In genomic region chr9:123259461-123259895, GRCm38 (mm10) we compare ENCODE assay signal across 8 mouse cellular contexts. TPM values are rescaled to one million over a fixed set of nuclear protein-coding genes. Genes with fewer than 3 reads are reported as not detected.
A peak's percentile ranks its signal among the peaks of the same experiment; 100 is the strongest.
DNase-seq lines count a peak whose midpoint lies in the region; ATAC-seq and TF ChIP-seq lines count a peak whose summit lies in the region.

No protein-coding gene starts in this region.

- peak; percentile 95 for TF ChIP-seq CTCF in C2C12 (IDR thresholded peaks at IDR 0.05; ENCODE audit: control insufficient read depth, insufficient read depth, insufficient read length)
- peak; percentile 65 for TF ChIP-seq CTCF in ES-Bruce4 (IDR thresholded peaks at IDR 0.05; ENCODE audit: low read depth, low read length)
- TF ChIP-seq CTCF in small intestine, adult 2 months (IDR thresholded peaks at IDR 0.05; ENCODE audit: extremely low read depth, insufficient read length, insufficient replicate concordance, low read depth, low read length), result peak; percentile 60

- peak overlapping the region; percentile 56 for H3ac ChIP-seq in C2C12 (ENCODE audit: control insufficient read depth, insufficient read length, low read depth)

- H3K4me1 ChIP-seq in ES-Bruce4 (ENCODE audit: control insufficient read depth, insufficient read depth, low read length), result peaks cover 2% of the 10 kb centered on the region
- H3K4me1 ChIP-seq in heart, embryonic 13.5 days, result peaks cover 10% of the 10 kb centered on the region
- H3K4me1 ChIP-seq in kidney, embryonic 16.5 days (ENCODE audit: insufficient read depth, low read length), result peaks cover 8% of the 10 kb centered on the region; the same call in 1 of the 2 replicates
- no peaks in the 10 kb centered on the region for H3K4me1 ChIP-seq in small intestine, adult 2 months (ENCODE audit: control insufficient read depth, insufficient read depth, insufficient read length, low read length)

- H3K27ac ChIP-seq in ES-Bruce4 (ENCODE audit: insufficient read depth, low read length), result no peak overlapping the region
- H3K27ac ChIP-seq in heart, embryonic 13.5 days (replicated peaks), result no peak overlapping the region
- no peak overlapping the region for H3K27ac ChIP-seq in kidney, embryonic 16.5 days (ENCODE audit: low read length)
- H3K27ac ChIP-seq in small intestine, adult 2 months (ENCODE audit: insufficient read depth, low read depth, low read length), result no peak overlapping the region

- H3K27me3 ChIP-seq in C2C12 (ENCODE audit: control insufficient read depth, insufficient read depth, insufficient read length), result no peaks in the 10 kb centered on the region
- no peaks in the 10 kb centered on the region; the same call in 1 of the 2 replicates for H3K27me3 ChIP-seq in ES-Bruce4 (ENCODE audit: control insufficient read depth, insufficient read depth, low read length, poor library complexity, severe bottlenecking)
- H3K27me3 ChIP-seq in heart, embryonic 13.5 days (replicated peaks), result peaks cover 69% of the 10 kb centered on the region
- peaks cover 6% of the 10 kb centered on the region for H3K27me3 ChIP-seq in kidney, embryonic 16.5 days (ENCODE audit: insufficient read depth, low read length)
- H3K27me3 ChIP-seq in small intestine, adult 2 months (ENCODE audit: control insufficient read depth, insufficient read depth, low read length), result peaks cover 7% of the 10 kb centered on the region

- ATAC-seq in heart, embryonic 13.5 days (ENCODE audit: extremely low read depth, insufficient number of reproducible peaks, low FRiP score, low TSS enrichment), result no peak
- ATAC-seq in kidney, embryonic 16.5 days (ENCODE audit: low FRiP score, low TSS enrichment), result peak; percentile 32; the same call in 1 of the 2 replicates

- no peaks in the 10 kb centered on the region for H3K36me3 ChIP-seq in C2C12 (ENCODE audit: control insufficient read depth, insufficient read depth)
- H3K36me3 ChIP-seq in ES-Bruce4 (ENCODE audit: control insufficient read depth, insufficient read depth, low read length, poor library complexity, severe bottlenecking), result no peaks in the 10 kb centered on the region
- H3K36me3 ChIP-seq in heart, embryonic 13.5 days, result no peaks in the 10 kb centered on the region
- no peaks in the 10 kb centered on the region for H3K36me3 ChIP-seq in kidney, embryonic 16.5 days (ENCODE audit: insufficient read depth, low read length)
- no peaks in the 10 kb centered on the region for H3K36me3 ChIP-seq in small intestine, adult 2 months (ENCODE audit: control insufficient read depth, insufficient read depth, low read length)

- peak; percentile 88 to 90 for DNase-seq in cerebellum, postnatal 25 days
- peak; percentile 90 for DNase-seq in lung, postnatal 4 days
- DNase-seq in ovary, adult 18-20 months (ENCODE audit: low spot score), result no peak

- H3K4me3 ChIP-seq in C2C12 (ENCODE audit: insufficient read depth, poor library complexity, severe bottlenecking), result peak overlapping the region; percentile 44
- H3K4me3 ChIP-seq in ES-Bruce4 (ENCODE audit: low read depth, low read length), result peak overlapping the region; percentile 56
- peak overlapping the region; percentile 64 for H3K4me3 ChIP-seq in heart, embryonic 13.5 days
- peak overlapping the region; percentile 69 for H3K4me3 ChIP-seq in kidney, embryonic 16.5 days (ENCODE audit: low read length)
- H3K4me3 ChIP-seq in small intestine, adult 2 months (ENCODE audit: low read depth, low read length), result peak overlapping the region; percentile 75

- H3K4me2 ChIP-seq in heart, embryonic 13.5 days, result peak overlapping the region; percentile 98
- H3K4me2 ChIP-seq in kidney, embryonic 16.5 days (replicated peaks; ENCODE audit: low read depth, low read length), result peak overlapping the region; percentile 96

- TF ChIP-seq EP300 in ES-Bruce4 (IDR thresholded peaks at IDR 0.05; ENCODE audit: insufficient read depth, low read depth, low read length), result no peak

- under 1% methylated on average over 44 of the region's 45 CpGs for WGBS in heart, embryonic 13.5 days
- WGBS in kidney, embryonic 16.5 days, result under 1% methylated on average over 43 of the region's 45 CpGs
- WGBS in small intestine, adult 2 months, result 1% methylated on average over 45 of the region's 45 CpGs

- H3K9me3 ChIP-seq in ES-Bruce4 (replicated peaks; ENCODE audit: control insufficient read depth, insufficient read depth, low read length, poor library complexity, severe bottlenecking), result no peaks in the 10 kb centered on the region
- H3K9me3 ChIP-seq in heart, embryonic 13.5 days, result no peaks in the 10 kb centered on the region
- no peaks in the 10 kb centered on the region for H3K9me3 ChIP-seq in kidney, embryonic 16.5 days (ENCODE audit: low read length)

- H3K79me2 ChIP-seq in C2C12 (ENCODE audit: control insufficient read depth, insufficient read depth), result no peaks in the 10 kb centered on the region

- no peak for TF ChIP-seq POLR2A in ES-Bruce4 (IDR thresholded peaks at IDR 0.05; ENCODE audit: insufficient read depth, low read length)
- TF ChIP-seq POLR2A in small intestine, adult 2 months (IDR thresholded peaks at IDR 0.05; ENCODE audit: low read depth, low read length), result no peak

- H3K79me3 ChIP-seq in C2C12 (ENCODE audit: low read depth), result no peaks in the 10 kb centered on the region

- H3K9ac ChIP-seq in ES-Bruce4 (ENCODE audit: low read depth, poor library complexity, severe bottlenecking), result peak overlapping the region; percentile 73
- H3K9ac ChIP-seq in heart, embryonic 13.5 days, result peak overlapping the region; percentile 79
- H3K9ac ChIP-seq in kidney, embryonic 16.5 days (replicated peaks; ENCODE audit: low read length), result peak overlapping the region; percentile 74

TF ChIP-seq in C2C12, 6 proteins besides CTCF, POLR2A, EP300 and RAD21:
- TF ChIP-seq CEBPB (IDR thresholded peaks at IDR 0.05; ENCODE audit: low read depth) (no peak), MYOG (IDR thresholded peaks at IDR 0.05; ENCODE audit: control insufficient read depth, extremely low read depth, insufficient read length) (no peak)

RNA-seq across cellular contexts. Expression of gene Tmem158, which starts 1.1 kb away (rescaled TPM):
- polyA plus RNA-seq in C2C12 (2012; fragmentation: generic; extraction: Trizol), result 9.6 TPM
- polyA plus RNA-seq in ES-Bruce4 (2011; ENCODE audit: insufficient read depth, insufficient read length, low read depth, missing spikeins), result 5.2 and 5.4 TPM in 2 replicates
- polyA plus RNA-seq in heart, embryonic 13.5 days (2015; fragmentation: Nextera tagmentation; extraction: Ambion mirVana), result 5.9 and 6.5 TPM in 2 replicates
- 3.6 and 4.7 TPM in 2 replicates for polyA plus RNA-seq in kidney, embryonic 16.5 days (2015; fragmentation: Nextera tagmentation; extraction: Ambion mirVana)
- polyA plus RNA-seq in small intestine, adult 2 months (2012; rRNA removed), result 21.7 and 44.7 TPM in 2 replicates

RNA-seq across cellular contexts. Expression of gene Cdcp1, which starts 43.6 kb away (rescaled TPM):
- polyA plus RNA-seq in C2C12 (2012; fragmentation: generic; extraction: Trizol), result not detected
- 37.7 and 40.2 TPM in 2 replicates for polyA plus RNA-seq in ES-Bruce4 (2011; ENCODE audit: insufficient read depth, insufficient read length, low read depth, missing spikeins)
- 0.32 and 0.51 TPM in 2 replicates for polyA plus RNA-seq in heart, embryonic 13.5 days (2015; fragmentation: Nextera tagmentation; extraction: Ambion mirVana)
- polyA plus RNA-seq in kidney, embryonic 16.5 days (2015; fragmentation: Nextera tagmentation; extraction: Ambion mirVana), result 9.7 and 11.0 TPM in 2 replicates
- 16.4 and 25.7 TPM in 2 replicates for polyA plus RNA-seq in small intestine, adult 2 months (2012; rRNA removed)
